Mouse (Mus musculus) neural tube, embryonic 11.5 days (tissue): ENCODE data around the gene Rnf214. TPM values are rescaled to one million over a fixed set of nuclear protein-coding genes. Genes with fewer than 3 reads are reported as not detected.
"Not testable (repeated sequence)": the region's sequence is repeated elsewhere in the genome, so short reads cannot be mapped to it uniquely, and the experiment has no call there.

Experiments
- ATAC-seq: fragments of 200-750 bp; cut with Nextera tagmentation; 2 replicates; pipeline ENCODE4 v1.8.0; 2017; ENCODE audit warnings: moderate number of reproducible peaks, mild to moderate bottlenecking, moderate TSS enrichment, moderate library complexity; ENCODE audit not compliant: insufficient read depth, low FRiP score, low TSS enrichment
- DNase-seq: peaks from one replicate; pipeline ENCODE4 v3.0.0-alpha.2; 2015; ENCODE audit warnings: low spot score
- H3K27ac ChIP-seq: fragments of 300-500 bp; sonication (generic); 2 replicates; pipeline ENCODE4 v1.5.1; 2014; ENCODE audit warnings: low read depth, mild to moderate bottlenecking, low read length
- H3K27me3 ChIP-seq: fragments of 300-500 bp; sonication (generic); 2 replicates; pipeline ENCODE4 v1.6.1; 2014; ENCODE audit warnings: mild to moderate bottlenecking, low read length, mixed read lengths; ENCODE audit not compliant: control insufficient read depth, insufficient read depth
- H3K36me3 ChIP-seq: fragments of 300-500 bp; sonication (generic); 2 replicates; pipeline ENCODE4 v1.6.1; 2014; ENCODE audit warnings: mild to moderate bottlenecking, low read length, moderate library complexity, mixed read lengths; ENCODE audit not compliant: control insufficient read depth, insufficient read depth
- H3K4me1 ChIP-seq: fragments of 300-500 bp; sonication (generic); 2 replicates; pipeline ENCODE4 v1.6.1; 2014; ENCODE audit warnings: low read length, mixed read lengths; ENCODE audit not compliant: control insufficient read depth, insufficient read depth
- H3K4me2 ChIP-seq: fragments of 300-500 bp; sonication (generic); 2 replicates; pipeline ENCODE4 v1.6.1; 2014; ENCODE audit warnings: low read depth, mild to moderate bottlenecking, moderate library complexity
- H3K4me3 ChIP-seq: fragments of 300-500 bp; sonication (generic); 2 replicates; pipeline ENCODE4 v1.5.1; 2014; ENCODE audit warnings: low read depth, low read length
- H3K9ac ChIP-seq: fragments of 300-500 bp; sonication (generic); 2 replicates; pipeline ENCODE4 v1.6.1; 2014; ENCODE audit warnings: mild to moderate bottlenecking, low read length
- H3K9me3 ChIP-seq: fragments of 300-500 bp; sonication (generic); 2 replicates; pipeline ENCODE4 v1.6.1; 2016; ENCODE audit warnings: low read length; ENCODE audit not compliant: control insufficient read depth
- WGBS: fragments of 180-500 bp; shearing (Covaris S2); extraction: QIAGEN DNeasy Blood & Tissue Kit; methylation state at CpG from one replicate; pipeline ENCODE4 v1.1.7; 2014; 5-methylcytosine and 5-hydroxymethylcytosine counted together
- polyA plus RNA-seq: library from polyadenylated mRNA; unstranded; fragments of >200 nt; fragmentation: Nextera tagmentation; extraction: Ambion mirVana; gene quantifications from 2 replicates; pipeline ENCODE4 v1.2.1, GENCODE M21; 2014

Rnf214 gene
- polyA plus RNA-seq, 1 experiment from 2014 or later, result 71.6 TPM

DNA sequence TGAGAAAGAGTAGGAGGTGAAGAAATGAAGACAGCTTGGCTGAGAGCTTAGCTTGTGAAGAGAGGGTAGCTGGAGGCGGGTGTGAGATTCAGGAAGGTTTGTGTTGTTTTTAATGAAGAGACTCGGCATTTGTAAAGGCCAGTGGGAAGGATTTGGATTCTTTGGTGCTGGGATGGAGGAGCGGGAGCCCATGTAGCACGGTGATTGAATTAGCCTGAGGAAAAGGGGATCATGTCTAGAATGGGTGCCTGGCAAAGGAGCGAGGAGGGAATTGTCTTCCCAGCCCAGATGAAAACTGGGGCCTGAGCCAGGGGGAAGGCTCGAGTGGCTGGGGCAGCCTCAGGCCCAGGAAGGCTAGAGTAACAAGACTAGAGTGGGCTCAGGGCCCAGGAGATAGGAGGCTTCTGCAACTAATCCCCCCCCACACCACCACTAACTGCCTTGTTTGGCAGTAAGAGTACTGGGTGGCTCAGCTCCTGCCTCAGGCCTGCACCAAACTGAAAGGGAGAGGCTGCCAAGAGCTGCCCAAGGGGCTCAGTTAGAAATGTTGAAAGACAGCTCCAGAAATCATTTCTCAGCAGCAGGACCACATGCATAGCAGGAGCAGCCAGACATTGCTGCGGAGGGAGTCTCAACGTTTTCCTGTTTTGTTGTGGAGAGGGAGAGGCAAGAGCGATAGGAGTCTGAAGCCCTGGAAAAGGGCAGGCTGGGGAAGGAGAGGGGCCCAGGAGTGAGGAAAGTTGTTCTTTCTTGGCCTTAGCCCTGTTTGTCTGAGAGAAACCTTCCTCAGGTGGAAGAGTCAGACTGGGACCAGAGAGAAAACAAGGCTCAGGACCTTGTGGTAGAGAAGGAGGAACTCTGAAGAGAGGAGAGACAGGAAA lies 56.9 kb downstream of the Rnf214 start:
- H3K4me1 ChIP-seq, result no peaks in the 10 kb centered on the region
- no peaks in the 10 kb centered on the region for H3K27me3 ChIP-seq
- H3K9ac ChIP-seq, result no peak overlapping the region
- WGBS, result 79% methylated on average over 9 of the region's 9 CpGs
- H3K4me3 ChIP-seq, result no peak overlapping the region
- DNase-seq (no peak), ATAC-seq (no peak)
- no peaks in the 10 kb centered on the region for H3K36me3 ChIP-seq
- H3K9me3 ChIP-seq, result no peaks in the 10 kb centered on the region
- H3K4me2 ChIP-seq, result no peak overlapping the region
- H3K27ac ChIP-seq, result no peak overlapping the region

DNA sequence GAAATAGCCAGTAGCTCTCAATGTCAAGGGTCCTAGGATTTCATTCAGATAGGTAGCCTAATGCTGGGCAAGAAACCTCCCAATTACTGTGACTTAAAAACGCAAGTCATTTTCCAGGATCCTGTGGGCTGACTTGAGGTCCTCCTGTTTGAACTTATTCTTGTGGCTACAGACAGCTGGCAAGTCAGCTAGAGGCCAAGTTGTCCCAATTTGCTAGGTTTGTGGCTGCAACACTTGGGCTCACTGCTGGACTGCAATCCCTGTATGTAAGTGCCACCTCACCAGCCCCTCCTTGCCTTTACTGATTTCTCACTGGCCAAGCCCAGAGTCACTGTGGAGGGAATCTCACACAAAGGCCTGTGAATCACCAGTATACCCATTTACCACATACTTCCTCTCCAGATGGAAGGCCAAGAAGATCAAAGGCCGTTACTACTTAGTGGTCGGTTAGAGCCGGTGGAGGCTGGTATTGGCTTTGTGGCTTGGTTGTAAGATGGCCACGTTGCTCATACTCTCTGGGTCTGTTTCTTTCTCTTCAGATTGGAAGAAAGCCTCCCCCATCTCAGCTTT lies 59.7 kb downstream of the Rnf214 start:
- no peaks in the 10 kb centered on the region for H3K9me3 ChIP-seq
- ATAC-seq (no peak), DNase-seq (no peak)
- H3K27me3 ChIP-seq, result no peaks in the 10 kb centered on the region
- H3K4me1 ChIP-seq, result no peaks in the 10 kb centered on the region
- H3K27ac ChIP-seq, result no peak overlapping the region
- H3K4me2 ChIP-seq, result no peak overlapping the region
- H3K9ac ChIP-seq, result no peak overlapping the region
- 74% methylated on average over 5 of the region's 5 CpGs for WGBS
- no peak overlapping the region for H3K4me3 ChIP-seq
- no peaks in the 10 kb centered on the region for H3K36me3 ChIP-seq

DNA sequence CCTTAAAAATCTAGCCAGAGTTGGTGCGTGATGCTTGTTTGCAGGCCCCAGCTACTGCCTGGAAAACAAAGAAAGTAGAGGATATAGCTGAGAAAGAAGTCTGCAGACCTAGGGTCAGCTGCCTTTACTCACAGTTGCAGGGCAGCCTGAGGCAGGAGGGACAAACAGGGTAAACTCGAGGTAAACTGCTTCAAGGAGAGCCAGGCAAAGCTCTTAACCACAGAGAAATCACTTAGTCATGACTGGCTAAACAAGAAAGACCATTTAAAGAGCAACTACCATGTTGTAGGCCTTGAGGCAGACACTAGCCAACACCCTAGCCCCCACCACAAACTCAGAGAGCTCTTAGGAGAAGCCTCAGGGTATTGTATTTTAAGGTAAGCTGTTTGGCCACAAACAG lies 60.5 kb downstream of the Rnf214 start:
- not testable (repeated sequence) for H3K27ac ChIP-seq, H3K9me3 ChIP-seq, H3K4me2 ChIP-seq, H3K27me3 ChIP-seq, H3K9ac ChIP-seq, H3K4me3 ChIP-seq, H3K4me1 ChIP-seq, H3K36me3 ChIP-seq, DNase-seq, ATAC-seq
- WGBS, result 74% methylated on average over 2 of the region's 2 CpGs

DNA sequence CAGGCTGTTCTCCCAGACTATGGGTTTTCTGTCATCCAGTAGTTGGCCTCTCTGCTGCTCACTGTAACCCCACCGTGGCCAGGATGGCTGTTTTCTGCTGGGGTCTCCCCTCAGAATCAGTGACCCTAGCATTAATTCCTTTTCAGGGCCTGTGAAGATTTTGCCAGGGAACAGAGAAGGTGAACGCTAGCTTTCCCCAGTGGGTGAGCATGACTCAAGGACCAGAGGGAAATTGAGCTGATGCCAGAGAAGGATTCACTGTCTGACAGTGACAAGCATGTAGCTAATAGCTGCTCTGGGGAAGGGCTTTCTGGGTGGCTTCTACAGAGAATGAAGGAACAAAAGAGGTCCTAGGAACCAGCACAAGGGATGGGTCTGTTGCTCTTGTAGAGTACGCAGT lies 61.2 kb downstream of the Rnf214 start:
- DNase-seq, result no peak
- ATAC-seq, result no peak
- no peak overlapping the region for H3K9ac ChIP-seq
- no peaks in the 10 kb centered on the region for H3K4me1 ChIP-seq
- H3K36me3 ChIP-seq, result no peaks in the 10 kb centered on the region
- no peak overlapping the region for H3K4me3 ChIP-seq
- 94% methylated on average over 3 of the region's 3 CpGs for whole genome bisulfite sequencing
- H3K9me3 ChIP-seq, result no peaks in the 10 kb centered on the region
- H3K27ac ChIP-seq, result no peak overlapping the region
- no peak overlapping the region for H3K4me2 ChIP-seq
- no peaks in the 10 kb centered on the region for H3K27me3 ChIP-seq

DNA sequence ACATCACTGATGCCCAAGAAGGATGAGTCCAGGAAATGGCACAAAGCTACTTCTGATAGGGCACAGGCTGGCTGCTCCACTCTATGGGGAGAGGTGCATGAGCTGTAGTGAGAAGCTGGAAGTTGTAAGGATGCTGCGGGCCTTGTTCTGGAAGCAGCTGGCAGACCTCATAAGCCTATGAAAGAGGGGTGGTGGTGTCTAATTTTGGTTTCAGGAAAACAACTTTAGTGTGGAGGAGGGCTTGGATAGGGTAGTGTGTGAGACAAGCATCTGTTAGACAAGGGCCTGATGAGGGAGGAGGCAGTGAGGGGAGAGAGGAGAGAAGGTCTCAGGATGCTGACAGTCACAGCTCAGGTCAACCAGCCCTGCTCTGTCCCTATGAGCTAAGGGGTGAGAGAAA lies 62.9 kb downstream of the Rnf214 start:
- no peak overlapping the region for H3K4me3 ChIP-seq
- H3K9ac ChIP-seq, result no peak overlapping the region
- no peak overlapping the region for H3K4me2 ChIP-seq
- DNase-seq, result no peak
- H3K9me3 ChIP-seq, result no peaks in the 10 kb centered on the region
- H3K4me1 ChIP-seq, result peaks cover 11% of the 10 kb centered on the region
- no peaks in the 10 kb centered on the region for H3K36me3 ChIP-seq
- no peak for ATAC-seq
- H3K27ac ChIP-seq, result no peak overlapping the region
- WGBS, result 94% methylated on average over 1 of the region's 1 CpGs
- H3K27me3 ChIP-seq, result no peaks in the 10 kb centered on the region

DNA sequence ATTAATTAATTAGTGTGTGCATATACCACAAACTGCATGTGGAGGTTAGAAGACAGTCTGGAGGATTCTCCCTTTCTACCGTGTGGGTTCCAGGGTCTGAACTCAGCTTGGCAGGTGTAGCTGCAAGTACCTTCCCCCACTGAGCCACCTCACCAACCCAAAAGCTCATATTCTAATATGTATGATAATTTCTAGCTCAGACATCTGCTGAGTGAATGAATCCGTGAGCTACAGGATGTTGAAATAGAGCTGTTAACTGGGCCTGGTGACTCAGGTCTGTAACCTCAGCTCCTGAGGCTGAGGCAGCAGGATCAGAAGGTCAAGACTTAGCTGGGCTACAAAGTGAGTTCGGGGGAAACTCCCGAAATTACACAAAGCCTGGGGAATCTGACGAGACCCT lies 63.7 kb downstream of the Rnf214 start:
- Histone ChIP-seq H3K9ac (no peak overlapping the region), H3K27me3 (no peaks in the 10 kb centered on the region), H3K9me3 (no peaks in the 10 kb centered on the region), H3K4me2 (no peak overlapping the region), H3K4me3 (no peak overlapping the region), H3K27ac (no peak overlapping the region), H3K4me1 (peaks cover 11% of the 10 kb centered on the region), H3K36me3 (no peaks in the 10 kb centered on the region)
- no peak for ATAC-seq
- no peak for DNase-seq
- WGBS, result 85% methylated on average over 5 of the region's 5 CpGs

DNA sequence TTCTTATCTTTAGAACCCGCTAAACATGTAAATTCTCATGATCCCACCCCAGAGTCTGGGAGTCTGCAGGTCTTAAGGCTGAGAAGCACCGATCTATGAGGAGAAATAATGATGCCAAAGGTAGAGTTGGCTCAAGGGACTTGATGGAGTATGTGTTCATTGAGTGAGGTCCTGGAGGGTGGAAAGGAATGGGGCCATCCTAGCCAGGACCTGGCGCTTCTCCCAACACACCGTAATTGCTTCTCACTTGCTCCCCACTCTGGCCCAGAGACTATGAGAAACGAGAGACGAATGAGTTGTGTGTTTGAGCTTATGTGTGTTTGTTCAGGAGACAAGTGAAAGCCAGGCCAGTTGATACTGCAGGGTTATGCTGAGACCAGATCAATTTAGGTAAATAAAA lies 65.3 kb downstream of the Rnf214 start:
- DNase-seq (no peak), ATAC-seq (no peak)
- Histone ChIP-seq H3K4me2 (no peak overlapping the region), H3K4me3 (no peak overlapping the region), H3K27me3 (no peaks in the 10 kb centered on the region), H3K4me1 (peaks cover 11% of the 10 kb centered on the region), H3K36me3 (no peaks in the 10 kb centered on the region), H3K27ac (no peak overlapping the region), H3K9me3 (no peaks in the 10 kb centered on the region), H3K9ac (no peak overlapping the region)
- WGBS, result 80% methylated on average over 6 of the region's 6 CpGs

DNA sequence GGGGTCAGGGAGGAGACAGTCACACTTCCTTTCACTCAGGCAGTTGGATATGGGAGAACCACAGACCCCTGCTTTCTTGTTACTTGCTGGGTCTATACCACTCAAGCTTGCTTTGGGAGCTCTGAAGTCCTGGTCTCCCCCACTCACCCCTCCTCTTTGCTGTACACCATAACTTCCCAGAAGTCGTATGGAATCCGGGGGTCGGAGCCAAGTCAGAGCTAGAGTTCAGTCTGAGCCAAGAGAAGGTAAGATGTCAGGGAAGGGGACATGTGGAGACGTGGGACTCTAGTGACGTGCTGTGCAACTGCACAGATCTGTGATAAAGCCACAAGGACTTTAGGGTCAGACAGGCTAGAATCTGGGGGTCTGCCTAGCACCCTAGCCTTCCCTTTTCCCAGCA lies 66.4 kb downstream of the Rnf214 start:
- DNase-seq (no peak), ATAC-seq (no peak)
- Histone ChIP-seq H3K4me3 (no peak overlapping the region), H3K27ac (no peak overlapping the region), H3K9ac (no peak overlapping the region), H3K36me3 (no peaks in the 10 kb centered on the region), H3K4me1 (peaks cover 11% of the 10 kb centered on the region), H3K9me3 (no peaks in the 10 kb centered on the region), H3K4me2 (peak overlapping the region; percentile 61), H3K27me3 (no peaks in the 10 kb centered on the region)
- WGBS, result 69% methylated on average over 5 of the region's 5 CpGs

DNA sequence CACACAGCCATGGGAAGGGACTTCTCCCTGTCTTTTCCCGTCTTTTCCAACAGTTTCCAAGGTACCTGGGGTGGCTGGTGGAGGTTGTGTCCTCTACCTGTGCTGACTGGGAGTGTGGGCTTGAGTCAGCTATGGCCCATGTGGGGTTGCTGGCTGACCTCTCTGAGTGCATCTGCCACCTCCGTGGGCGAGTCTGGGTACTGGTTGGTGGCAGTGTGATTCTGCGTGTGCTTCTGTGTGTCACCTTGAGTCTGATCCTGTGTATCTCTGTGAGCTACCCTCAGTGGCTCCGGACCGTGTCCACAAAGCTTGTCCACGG lies 66.8 kb downstream of the Rnf214 start:
- peaks cover 11% of the 10 kb centered on the region for H3K4me1 ChIP-seq
- H3K4me2 ChIP-seq, result peak overlapping the region; percentile 61
- no peaks in the 10 kb centered on the region for H3K9me3 ChIP-seq
- no peak for ATAC-seq
- H3K4me3 ChIP-seq, result peak overlapping the region; percentile 74
- H3K9ac ChIP-seq, result no peak overlapping the region
- H3K27me3 ChIP-seq, result no peaks in the 10 kb centered on the region
- no peaks in the 10 kb centered on the region for H3K36me3 ChIP-seq
- no peak for DNase-seq
- 77% methylated on average over 7 of the region's 7 CpGs for WGBS
- no peak overlapping the region for H3K27ac ChIP-seq
